Mouse (Mus musculus) liver, embryonic 15.5 days (tissue): ENCODE results near the gene Eri3. TPM values are rescaled to one million over a fixed set of nuclear protein-coding genes. Genes with fewer than 3 reads are reported as not detected.

Experiments used
- ATAC-seq: fragments of 200-750 bp; cut with Nextera tagmentation; 2 replicates; pipeline ENCODE4 v1.8.0; 2017; ENCODE audit warnings: moderate number of reproducible peaks, mild to moderate bottlenecking, moderate library complexity; ENCODE audit not compliant: insufficient read depth
- H3K27ac ChIP-seq: fragments of 300-500 bp; sonication (generic); replicated peaks from 2 replicates; pipeline ENCODE4 v1.5.1; 2015; ENCODE audit warnings: mild to moderate bottlenecking, inconsistent platforms
- H3K27me3 ChIP-seq: fragments of 300-500 bp; sonication (generic); 2 replicates; pipeline ENCODE4 v1.6.1; 2015; ENCODE audit warnings: mild to moderate bottlenecking, inconsistent platforms
- H3K36me3 ChIP-seq: fragments of 300-500 bp; sonication (generic); replicated peaks from 2 replicates; pipeline ENCODE4 v1.6.1; 2015; ENCODE audit warnings: moderate library complexity, mild to moderate bottlenecking, inconsistent platforms
- H3K4me1 ChIP-seq: fragments of 300-500 bp; sonication (generic); replicated peaks from 2 replicates; pipeline ENCODE4 v1.6.1; 2015; ENCODE audit warnings: inconsistent platforms
- H3K4me2 ChIP-seq: fragments of 300-500 bp; sonication (generic); 2 replicates; pipeline ENCODE4 v1.6.1; 2015; ENCODE audit warnings: moderate library complexity, mild to moderate bottlenecking, inconsistent platforms
- H3K4me3 ChIP-seq: fragments of 300-500 bp; sonication (generic); replicated peaks from 2 replicates; pipeline ENCODE4 v1.5.1; 2015; ENCODE audit warnings: mild to moderate bottlenecking, inconsistent platforms
- H3K9ac ChIP-seq: fragments of 300-500 bp; sonication (generic); 2 replicates; pipeline ENCODE4 v1.6.1; 2015; ENCODE audit warnings: moderate library complexity, mild to moderate bottlenecking, inconsistent platforms
- H3K9me3 ChIP-seq: fragments of 300-500 bp; sonication (generic); replicated peaks from 2 replicates; pipeline ENCODE4 v1.6.1; 2016; ENCODE audit warnings: inconsistent platforms
- WGBS: fragments of 180-500 bp; shearing (Covaris S2); methylation state at CpG from one replicate; pipeline ENCODE4 v1.1.7; 2015; ENCODE audit warnings: mixed read lengths; ENCODE audit not compliant: insufficient replicate concordance; 5-methylcytosine and 5-hydroxymethylcytosine counted together
- polyA plus RNA-seq: library from polyadenylated mRNA; unstranded; fragments of >200 nt; fragmentation: Nextera tagmentation; extraction: Ambion mirVana; gene quantifications from 2 replicates; pipeline ENCODE4 v1.2.1, GENCODE M21; 2015

The Eri3 gene
- polyA plus RNA-seq, 1 experiment from 2014 or later: 39.0 TPM

- no peaks in the 10 kb centered on the region; the same call in 1 of the 2 replicates for H3K36me3 ChIP-seq
- H3K4me3 ChIP-seq: no peak overlapping the region
- H3K27ac ChIP-seq: no peak overlapping the region
- H3K9me3 ChIP-seq: no peaks in the 10 kb centered on the region
- no peak overlapping the region for H3K9ac ChIP-seq
- ATAC-seq: no peak
- 59% methylated on average over 1 of the region's 1 CpGs for WGBS
- no peak overlapping the region for H3K4me2 ChIP-seq
- H3K4me1 ChIP-seq: peaks cover 18% of the 10 kb centered on the region
- no peaks in the 10 kb centered on the region for H3K27me3 ChIP-seq
These were observed 55.7 kb downstream of the Eri3 start for GRCm38 (mm10) chr4:117605954-117606227.

- Histone ChIP-seq H3K9ac (no peak overlapping the region), H3K27me3 (no peaks in the 10 kb centered on the region), H3K9me3 (no peaks in the 10 kb centered on the region), H3K27ac (no peak overlapping the region), H3K36me3 (no peaks in the 10 kb centered on the region; the same call in 1 of the 2 replicates), H3K4me3 (no peak overlapping the region), H3K4me2 (no peak overlapping the region), H3K4me1 (peaks cover 30% of the 10 kb centered on the region)
- ATAC-seq: no peak
- WGBS: 72% methylated on average over 5 of the region's 5 CpGs
These were observed 56.9 kb downstream of the Eri3 start for GRCm38 (mm10) chr4:117606831-117607610.

- no peak for ATAC-seq
- Histone ChIP-seq H3K4me3 (no peak overlapping the region), H3K4me1 (peaks cover 38% of the 10 kb centered on the region), H3K4me2 (no peak overlapping the region), H3K9me3 (no peaks in the 10 kb centered on the region), H3K36me3 (no peaks in the 10 kb centered on the region; the same call in 1 of the 2 replicates), H3K27ac (no peak overlapping the region), H3K9ac (no peak overlapping the region), H3K27me3 (no peaks in the 10 kb centered on the region)
- 83% methylated on average over 9 of the region's 9 CpGs for WGBS
These were observed 58.1 kb downstream of the Eri3 start for GRCm38 (mm10) chr4:117608265-117608664.

GRCm38 (mm10) chr4:117609371-117610039 is 59.3 kb downstream of the Eri3 start:
- H3K4me1 ChIP-seq: peaks cover 43% of the 10 kb centered on the region
- no peaks in the 10 kb centered on the region for H3K27me3 ChIP-seq
- H3K9me3 ChIP-seq: no peaks in the 10 kb centered on the region
- H3K27ac ChIP-seq: no peak overlapping the region
- H3K4me3 ChIP-seq: no peak overlapping the region
- WGBS: 59% methylated on average over 7 of the region's 7 CpGs
- no peak overlapping the region for H3K4me2 ChIP-seq
- H3K9ac ChIP-seq: no peak overlapping the region
- 0 out of 2 replicates have a peak, but pooled peaks have one; percentile 20 for ATAC-seq
- no peaks in the 10 kb centered on the region; the same call in 1 of the 2 replicates for H3K36me3 ChIP-seq

- H3K27ac ChIP-seq: peak overlapping the region; percentile 53
- no peak overlapping the region for H3K9ac ChIP-seq
- no peak overlapping the region for H3K4me3 ChIP-seq
- H3K4me1 ChIP-seq: peaks cover 43% of the 10 kb centered on the region
- H3K4me2 ChIP-seq: peak overlapping the region; percentile 8; the same call in 1 of the 2 replicates
- 18% methylated on average over 4 of the region's 4 CpGs for WGBS
- no peaks in the 10 kb centered on the region for H3K27me3 ChIP-seq
- H3K36me3 ChIP-seq: peaks cover 5% of the 10 kb centered on the region; the same call in 1 of the 2 replicates
- ATAC-seq: peak; percentile 77
- no peaks in the 10 kb centered on the region for H3K9me3 ChIP-seq
These were observed 61.2 kb downstream of the Eri3 start for GRCm38 (mm10) chr4:117611385-117611784.

- Histone ChIP-seq H3K4me1 (peaks cover 43% of the 10 kb centered on the region), H3K27me3 (no peaks in the 10 kb centered on the region), H3K9ac (no peak overlapping the region), H3K4me2 (peak overlapping the region; percentile 8; the same call in 1 of the 2 replicates), H3K4me3 (no peak overlapping the region), H3K9me3 (no peaks in the 10 kb centered on the region), H3K27ac (peak overlapping the region; percentile 53), H3K36me3 (peaks cover 8% of the 10 kb centered on the region; the same call in 1 of the 2 replicates)
- 10% methylated on average over 2 of the region's 2 CpGs for WGBS
- peak; percentile 51; the same call in 1 of the 2 replicates for ATAC-seq
These were observed 61.6 kb downstream of the Eri3 start for GRCm38 (mm10) chr4:117611814-117612213.

- peaks cover 12% of the 10 kb centered on the region; the same call in 1 of the 2 replicates for H3K36me3 ChIP-seq
- peaks cover 43% of the 10 kb centered on the region for H3K4me1 ChIP-seq
- no peaks in the 10 kb centered on the region for H3K9me3 ChIP-seq
- no peak overlapping the region for H3K27ac ChIP-seq
- H3K9ac ChIP-seq: no peak overlapping the region
- no peaks in the 10 kb centered on the region for H3K27me3 ChIP-seq
- H3K4me2 ChIP-seq: no peak overlapping the region
- no peak overlapping the region for H3K4me3 ChIP-seq
- WGBS: 66% methylated on average over 5 of the region's 5 CpGs
- ATAC-seq: peak; percentile 41; the same call in 1 of the 2 replicates
These were observed 62.5 kb downstream of the Eri3 start for GRCm38 (mm10) chr4:117612713-117613112.

GRCm38 (mm10) chr4:117613153-117613773 is 63.1 kb downstream of the Eri3 start:
- no peak for ATAC-seq
- peaks cover 12% of the 10 kb centered on the region; the same call in 1 of the 2 replicates for H3K36me3 ChIP-seq
- 86% methylated on average over 4 of the region's 4 CpGs for WGBS

GRCm38 (mm10) chr4:117616600-117616999 is 66.4 kb downstream of the Eri3 start:
- no peak overlapping the region for H3K4me2 ChIP-seq
- peaks cover 14% of the 10 kb centered on the region; the same call in 1 of the 2 replicates for H3K36me3 ChIP-seq
- H3K4me3 ChIP-seq: no peak overlapping the region
- H3K27me3 ChIP-seq: no peaks in the 10 kb centered on the region
- no peak overlapping the region for H3K27ac ChIP-seq
- H3K4me1 ChIP-seq: peaks cover 18% of the 10 kb centered on the region
- H3K9me3 ChIP-seq: no peaks in the 10 kb centered on the region
- H3K9ac ChIP-seq: no peak overlapping the region
- WGBS: 76% methylated on average over 4 of the region's 4 CpGs
- no peak for ATAC-seq

More at GRCm38 (mm10) chr4:117613153-117613773, 63.1 kb downstream of the Eri3 start:
- no peak overlapping the region for H3K9ac ChIP-seq
- no peaks in the 10 kb centered on the region for H3K27me3 ChIP-seq
- no peaks in the 10 kb centered on the region for H3K9me3 ChIP-seq
- no peak overlapping the region for H3K27ac ChIP-seq
- H3K4me1 ChIP-seq: peaks cover 43% of the 10 kb centered on the region
- no peak overlapping the region for H3K4me2 ChIP-seq
- H3K4me3 ChIP-seq: no peak overlapping the region

GRCm38 (mm10) chr4:117622270-117622669 is 72.1 kb downstream of the Eri3 start:
- peaks cover 8% of the 10 kb centered on the region; the same call in 1 of the 2 replicates for H3K4me1 ChIP-seq
- H3K4me2 ChIP-seq: no peak overlapping the region
- no peak for ATAC-seq
- no peak overlapping the region for H3K4me3 ChIP-seq
- H3K27me3 ChIP-seq: no peaks in the 10 kb centered on the region
- 0 out of 2 replicates have a peak, but pooled peaks cover 8% of the 10 kb centered on the region for H3K36me3 ChIP-seq
- H3K9me3 ChIP-seq: no peaks in the 10 kb centered on the region
- WGBS: 58% methylated on average over 5 of the region's 5 CpGs
- H3K9ac ChIP-seq: no peak overlapping the region
- H3K27ac ChIP-seq: no peak overlapping the region

- H3K27ac ChIP-seq: no peak overlapping the region
- no peaks in the 10 kb centered on the region for H3K9me3 ChIP-seq
- 0 out of 2 replicates have a peak, but pooled peaks cover 8% of the 10 kb centered on the region for H3K36me3 ChIP-seq
- no peaks in the 10 kb centered on the region for H3K27me3 ChIP-seq
- 71% methylated on average over 2 of the region's 2 CpGs for WGBS
- H3K4me3 ChIP-seq: no peak overlapping the region
- peaks cover 8% of the 10 kb centered on the region; the same call in 1 of the 2 replicates for H3K4me1 ChIP-seq
- no peak overlapping the region for H3K4me2 ChIP-seq
- no peak for ATAC-seq
- no peak overlapping the region for H3K9ac ChIP-seq
These were observed 72.9 kb downstream of the Eri3 start for GRCm38 (mm10) chr4:117623025-117623424.
